Mouse (Mus musculus) lung, postnatal 4 days (tissue): ENCODE measurements around the gene Grin2b.
A peak's percentile ranks its signal among the peaks of the same experiment; 100 is the strongest.
"Not testable (repeated sequence)": the region's sequence is repeated elsewhere in the genome, so short reads cannot be mapped to it uniquely, and the experiment has no call there.

Source experiments
- DNase-seq, 2 experiments: peaks; one replicate each; pipeline ENCODE4 v3.0.0; 2021

Grin2b gene

DNA sequence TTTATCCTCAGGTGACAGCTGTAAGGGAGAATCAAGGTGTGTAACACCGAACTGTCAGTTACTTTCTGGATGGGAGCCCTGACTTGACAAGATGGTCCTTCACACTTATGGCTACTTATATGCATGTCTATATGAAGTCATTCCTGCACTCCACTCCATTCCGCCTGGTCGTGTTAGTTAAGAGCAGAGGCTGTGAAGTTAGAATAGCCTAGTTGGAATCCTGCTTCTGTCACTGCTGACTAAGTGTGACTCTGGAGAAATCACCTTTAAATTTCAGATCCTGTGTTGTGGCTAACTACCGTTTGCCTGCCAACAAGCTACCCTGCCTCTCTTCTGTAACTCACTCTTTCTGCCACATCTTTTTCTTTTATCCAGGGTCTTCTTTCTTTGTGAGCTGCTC lies 381.9 kb downstream of the Grin2b start:
- no peak for DNase-seq

DNA sequence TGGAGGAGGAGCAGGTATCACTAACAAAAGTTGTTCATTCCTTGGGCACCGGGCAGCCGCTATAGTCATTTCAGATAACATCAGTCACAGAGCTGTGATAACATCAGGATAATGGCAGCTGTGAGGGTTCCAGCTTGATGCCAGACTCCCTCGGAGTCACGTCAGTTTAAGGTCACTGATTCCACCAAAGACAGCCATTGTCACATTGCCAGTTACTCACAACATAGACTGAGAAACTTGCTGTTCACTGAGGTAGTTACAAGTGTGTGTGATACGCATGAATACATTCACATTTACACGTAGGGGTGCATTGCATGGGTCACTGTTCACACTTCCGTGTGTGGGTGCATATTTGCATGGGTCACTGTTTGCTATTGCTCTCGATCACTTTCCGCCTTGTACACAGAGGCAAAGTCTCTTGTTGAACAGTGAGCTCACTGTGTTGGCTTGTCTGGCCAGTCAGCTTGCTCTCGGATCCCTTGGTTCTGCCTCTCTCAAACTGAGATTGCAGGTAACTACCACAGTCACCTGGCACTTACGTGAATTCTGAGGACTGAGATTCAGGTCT lies 383.6 kb downstream of the Grin2b start:
- DNase-seq = no peak

DNA sequence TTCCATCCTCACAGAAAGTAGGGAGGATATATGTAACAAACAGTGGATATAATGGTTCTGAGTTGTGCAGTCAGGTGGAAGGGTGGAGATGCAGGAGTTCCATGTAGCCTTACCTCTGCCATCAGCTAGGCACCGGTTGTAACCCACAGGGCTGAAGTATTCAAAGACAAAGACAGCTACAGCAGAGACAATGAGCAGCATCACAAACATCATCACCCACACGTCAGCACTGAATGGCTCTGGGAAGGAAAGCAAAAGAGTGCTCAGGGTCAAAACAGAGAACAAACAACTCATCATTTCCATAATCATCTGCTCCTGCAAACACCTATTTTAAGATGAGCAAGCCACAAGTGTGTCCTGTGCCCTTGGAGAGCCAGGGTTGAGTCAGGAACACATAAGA lies 398.6 kb downstream of the Grin2b start:
- DNase-seq = no peak

GRCm38 (mm10) chr6:135767572-135767971 lies 405.7 kb downstream of the Grin2b start:
- DNase-seq = no peak

GRCm38 (mm10) chr6:135758735-135759134 lies 414.6 kb downstream of the Grin2b start:
- no peak for DNase-seq

- no peak for DNase-seq
Observed at GRCm38 (mm10) chr6:135756075-135756474, 417.2 kb downstream of the Grin2b start.

GRCm38 (mm10) chr6:135748412-135749076 lies 424.8 kb downstream of the Grin2b start:
- DNase-seq = no peak

GRCm38 (mm10) chr6:135745606-135746005 lies 427.7 kb downstream of the Grin2b start:
- DNase-seq = no peak

- DNase-seq = no peak
Observed at GRCm38 (mm10) chr6:135734227-135734732, 439.0 kb downstream of the Grin2b start.

DNA sequence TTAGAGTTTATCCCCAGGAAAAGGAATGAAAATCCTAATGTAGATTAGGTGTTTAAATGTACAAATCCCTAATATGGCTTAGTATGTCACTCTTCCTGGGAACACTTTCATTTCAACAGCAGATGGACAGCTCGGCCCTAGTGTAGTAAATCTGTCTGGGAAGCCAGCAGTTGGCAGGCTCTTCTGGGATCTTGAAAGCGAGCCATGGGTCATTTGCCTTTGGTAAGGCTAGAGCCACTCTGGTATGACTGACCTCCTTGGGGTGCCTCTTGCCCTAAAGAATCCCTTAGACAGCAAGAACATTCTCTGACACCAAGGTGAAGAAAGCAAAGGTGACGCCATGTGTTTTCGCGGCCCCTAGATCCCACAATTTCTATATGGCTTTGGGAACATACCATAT lies 446.2 kb downstream of the Grin2b start:
- DNase-seq = no peak

DNA sequence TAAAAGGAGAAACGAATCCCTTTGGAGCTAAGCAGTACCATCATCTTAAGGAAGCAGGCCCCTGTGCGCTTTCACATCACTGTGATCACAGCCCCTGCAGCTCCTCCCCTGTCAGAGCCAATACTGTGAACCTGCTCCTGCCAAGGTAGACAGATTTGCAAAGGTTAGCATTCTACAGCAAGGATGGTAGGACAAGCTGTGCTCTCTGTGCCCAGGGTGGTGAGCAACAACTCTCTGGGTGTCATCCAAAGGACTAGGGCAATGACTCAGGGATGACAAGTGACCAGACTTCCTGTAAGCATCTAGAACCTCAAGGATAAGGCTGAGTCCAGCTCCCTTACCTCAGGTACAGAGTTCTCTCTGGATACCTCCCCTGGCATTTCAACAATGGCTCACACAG lies 451.6 kb downstream of the Grin2b start:
- DNase-seq = no peak

DNA sequence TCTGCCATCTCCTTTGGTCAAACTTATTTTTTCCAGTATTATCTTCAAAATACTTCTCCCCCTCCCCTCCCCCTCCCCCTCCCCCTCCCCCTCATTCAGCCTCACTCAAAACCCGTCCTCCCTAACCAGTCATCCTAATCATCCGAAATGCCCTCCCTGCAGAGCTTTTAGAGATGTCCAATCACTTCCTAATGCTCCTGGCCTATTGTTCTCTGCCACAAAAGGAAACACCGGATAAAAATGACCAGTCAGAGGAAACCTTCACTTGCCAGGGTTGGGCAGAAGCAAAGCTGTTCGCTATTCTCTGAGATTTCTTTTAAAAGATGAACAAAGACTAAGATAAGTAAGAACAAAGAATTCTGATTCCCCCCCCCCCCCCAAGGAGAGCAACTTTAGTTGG lies 458.4 kb downstream of the Grin2b start:
- no peak for DNase-seq

- no peak for DNase-seq
Observed at GRCm38 (mm10) chr6:135714236-135714635, 459.1 kb downstream of the Grin2b start.

GRCm38 (mm10) chr6:135713716-135714115 lies 459.6 kb downstream of the Grin2b start:
- no peak for DNase-seq

DNA sequence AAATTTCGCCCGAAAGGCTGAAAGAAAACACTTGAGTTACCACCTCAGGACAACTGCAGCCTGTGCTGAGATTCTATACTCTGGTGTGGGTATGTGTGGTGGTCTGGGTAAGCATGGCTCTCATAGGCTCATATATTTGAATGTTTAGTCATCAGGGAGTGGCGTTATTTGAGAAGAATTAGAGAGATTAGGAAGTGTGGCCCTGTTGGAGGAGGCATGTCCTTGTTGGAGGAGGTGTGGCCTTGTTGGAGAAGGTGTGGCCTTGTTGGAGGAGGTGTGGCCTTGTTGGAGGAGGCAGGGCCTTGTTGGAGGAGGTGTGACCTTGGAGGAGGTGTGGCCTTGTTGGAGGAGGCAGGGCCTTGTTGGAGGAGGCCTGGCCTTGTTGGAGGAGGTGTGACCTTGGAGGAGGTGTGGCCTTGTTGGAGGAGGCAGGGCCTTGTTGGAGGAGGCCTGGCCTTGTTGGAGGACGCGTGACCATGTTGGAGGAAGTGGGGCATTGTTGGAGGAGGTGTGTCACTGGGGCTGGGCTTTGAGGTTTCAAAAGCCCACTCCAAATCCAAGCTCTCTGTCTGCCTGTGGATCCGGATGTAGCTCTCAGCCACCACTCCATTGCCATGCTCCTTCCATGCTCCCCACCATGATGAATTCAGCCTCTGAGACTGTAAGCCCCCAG lies 466.3 kb downstream of the Grin2b start:
- DNase-seq = not testable (repeated sequence)

DNA sequence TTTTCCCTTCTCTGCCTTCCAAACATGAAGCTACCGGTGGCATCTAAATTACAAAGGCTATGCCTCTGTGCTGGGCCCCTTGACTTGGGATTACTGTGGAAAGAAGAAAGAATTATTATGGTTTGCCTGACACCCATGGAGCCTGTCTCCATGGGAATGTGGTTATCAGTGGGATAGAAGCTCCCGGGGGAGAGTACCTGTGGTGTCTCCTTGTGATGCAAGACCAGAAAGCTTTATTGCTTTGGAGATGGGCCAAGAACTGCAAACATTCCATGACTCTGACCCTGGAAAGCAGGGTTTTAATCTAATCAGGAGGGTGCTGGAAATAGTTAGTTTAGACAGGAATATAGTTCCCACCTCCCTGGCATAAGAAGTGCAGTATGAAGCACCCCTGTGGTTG lies 469.7 kb downstream of the Grin2b start:
- no peak for DNase-seq

- no peak for DNase-seq
Observed at GRCm38 (mm10) chr6:135701361-135701760, 471.9 kb downstream of the Grin2b start.

DNA sequence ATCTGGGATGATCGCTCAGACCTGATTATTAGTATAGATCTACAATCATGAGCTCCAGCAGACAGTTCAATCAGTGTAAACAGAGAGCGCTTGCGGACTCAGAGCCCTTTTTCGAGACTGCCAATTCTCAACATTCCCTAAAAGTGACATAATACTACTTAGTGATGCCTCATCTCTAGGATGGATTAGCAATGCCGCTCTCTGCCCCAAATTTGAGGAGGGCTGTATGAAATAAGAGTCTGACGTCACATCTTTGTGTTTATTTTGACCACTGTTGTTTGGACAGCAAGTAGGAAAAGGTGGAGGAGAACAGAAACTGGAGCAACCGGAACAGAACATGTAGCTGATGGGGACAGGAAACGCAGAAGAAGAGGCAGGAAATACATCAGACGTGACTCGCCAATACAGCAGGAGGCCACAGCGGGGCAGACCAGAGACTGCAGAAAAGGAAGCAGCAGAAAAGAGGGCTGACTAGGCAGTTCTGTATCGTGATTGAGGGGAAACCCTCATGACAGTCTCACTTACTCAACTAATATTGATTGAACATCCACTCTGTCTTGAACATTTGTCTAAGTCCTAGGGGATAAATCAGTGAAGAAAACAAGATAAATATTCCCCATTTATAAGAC lies 472.5 kb downstream of the Grin2b start:
- peak in 1 of 2 experiments; percentile 14 for DNase-seq

DNA sequence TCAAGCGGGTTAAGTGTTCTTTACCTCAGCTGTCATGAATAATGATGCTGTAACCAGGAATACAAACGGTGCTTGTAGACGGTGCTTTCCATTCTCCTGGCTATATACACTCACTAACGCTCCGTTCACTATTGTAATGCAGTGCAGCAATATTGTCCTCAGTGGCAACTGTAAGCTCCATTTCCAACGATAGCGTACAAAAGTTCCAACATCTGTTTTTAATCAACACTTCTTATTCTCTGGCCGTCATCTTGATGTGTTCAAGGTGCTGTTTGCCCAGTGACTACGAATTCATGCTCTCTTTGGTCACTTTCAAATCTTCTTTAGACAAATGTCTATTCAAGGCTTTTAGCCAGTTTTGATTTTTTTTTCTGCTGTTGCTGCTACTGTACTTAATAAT lies 480.8 kb downstream of the Grin2b start:
- no peak for DNase-seq

GRCm38 (mm10) chr6:135691561-135691960 lies 481.8 kb downstream of the Grin2b start:
- DNase-seq = no peak

- no peak for DNase-seq
Observed at GRCm38 (mm10) chr6:135687926-135688325, 485.4 kb downstream of the Grin2b start.

DNA sequence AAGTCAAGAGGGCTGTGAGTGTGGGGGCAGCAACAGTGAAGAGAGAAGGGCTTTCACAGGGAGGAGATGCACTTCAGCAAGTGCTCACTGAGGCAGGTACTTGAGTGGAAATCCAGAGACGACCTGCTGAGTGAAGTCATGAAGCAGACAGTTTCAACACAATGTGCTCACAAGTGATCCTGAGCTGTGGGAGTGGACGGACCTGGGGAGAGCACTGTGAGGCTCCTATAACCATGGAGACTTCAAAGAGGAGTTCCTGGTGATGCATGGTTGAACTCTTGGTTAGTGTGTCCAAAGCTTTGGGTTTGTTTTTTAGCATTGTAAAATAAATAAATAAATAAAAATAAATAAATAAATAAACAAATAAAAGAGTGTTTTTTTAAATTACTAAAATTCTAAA lies 489.1 kb downstream of the Grin2b start:
- DNase-seq = no peak

GRCm38 (mm10) chr6:135681423-135681822 lies 491.9 kb downstream of the Grin2b start:
- DNase-seq = not testable (repeated sequence)
